Mouse (Mus musculus): Measurements from ENCODE around the gene Alk. TPM values are rescaled to one million over a fixed set of nuclear protein-coding genes. Genes with fewer than 3 reads are reported as not detected.

Alk gene
- polyA plus RNA-seq, 1 experiment from 2014 or later: 0.60 TPM

- H3K9ac ChIP-seq: no peak overlapping the region
- H3K4me2 ChIP-seq (replicated peaks): no peak overlapping the region
- no peak overlapping the region for H3K4me3 ChIP-seq
- no peak overlapping the region for H3K27ac ChIP-seq
- no peaks in the 10 kb centered on the region for H3K9me3 ChIP-seq
- no peaks in the 10 kb centered on the region for H3K4me1 ChIP-seq
- no peaks in the 10 kb centered on the region for H3K36me3 ChIP-seq
- 74% methylated on average over 10 of the region's 10 CpGs for WGBS
- no peak for ATAC-seq (ENCODE audit: low FRiP score, low read depth)
- H3K27me3 ChIP-seq: no peaks in the 10 kb centered on the region
Measured at GRCm38 (mm10) chr17:72021733-72022669, 582.4 kb downstream of the Alk start.

DNA sequence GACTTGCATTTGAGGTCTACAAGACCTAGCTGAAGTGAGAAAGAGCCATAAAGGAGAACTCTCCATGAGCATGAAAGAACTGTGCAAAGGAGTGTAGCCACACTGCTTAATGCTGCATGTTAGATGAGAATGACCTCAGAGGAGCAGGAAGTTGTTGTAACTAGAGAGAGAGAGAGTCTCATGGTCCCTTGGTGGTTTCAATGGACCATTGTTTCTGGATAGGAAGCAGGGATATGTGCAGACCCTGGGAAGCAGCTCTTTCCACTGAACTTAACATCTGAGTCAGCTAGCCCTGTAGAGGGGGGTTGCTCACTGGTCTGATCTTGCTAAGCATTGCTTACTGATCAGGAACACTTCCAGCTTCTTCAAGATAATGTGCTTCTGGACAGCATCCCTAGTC is 587.1 kb downstream of the Alk start:
- no peak overlapping the region for H3K4me2 ChIP-seq (replicated peaks)
- ATAC-seq (ENCODE audit: low FRiP score, low read depth): no peak
- no peaks in the 10 kb centered on the region for H3K4me1 ChIP-seq
- H3K4me3 ChIP-seq: no peak overlapping the region
- H3K27me3 ChIP-seq: no peaks in the 10 kb centered on the region
- no peaks in the 10 kb centered on the region for H3K36me3 ChIP-seq
- no peak overlapping the region for H3K9ac ChIP-seq
- H3K27ac ChIP-seq: no peak overlapping the region
- no peaks in the 10 kb centered on the region for H3K9me3 ChIP-seq

GRCm38 (mm10) chr17:72015253-72015652 is 589.2 kb downstream of the Alk start:
- Histone ChIP-seq H3K27ac (no peak overlapping the region), H3K4me3 (no peak overlapping the region), H3K36me3 (no peaks in the 10 kb centered on the region), H3K4me1 (no peaks in the 10 kb centered on the region), H3K9ac (no peak overlapping the region), H3K9me3 (no peaks in the 10 kb centered on the region), H3K27me3 (no peaks in the 10 kb centered on the region), H3K4me2 (replicated peaks) (no peak overlapping the region)
- WGBS: 70% methylated on average over 3 of the region's 3 CpGs
- no peak for ATAC-seq (ENCODE audit: low FRiP score, low read depth)

DNA sequence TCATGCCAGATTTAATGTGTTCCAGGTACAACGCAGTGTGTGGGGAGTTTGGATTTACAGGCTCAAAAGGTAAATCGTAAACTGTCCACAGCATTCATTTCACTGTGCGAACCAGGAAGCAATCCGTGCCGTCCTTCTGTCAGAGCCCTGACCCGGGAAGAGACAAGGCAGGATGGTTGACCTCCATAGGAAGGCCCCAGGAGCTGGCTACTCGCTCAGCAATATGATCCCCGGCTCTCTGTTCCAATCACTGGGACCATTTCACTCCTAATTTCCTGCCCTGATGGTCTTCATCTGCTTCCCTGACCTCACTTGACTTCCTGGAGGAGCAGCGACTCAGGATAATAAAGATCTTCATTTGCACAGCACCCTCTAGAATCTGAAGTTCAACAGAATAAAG is 591.7 kb downstream of the Alk start:
- H3K4me3 ChIP-seq: no peak overlapping the region
- no peaks in the 10 kb centered on the region for H3K9me3 ChIP-seq
- H3K9ac ChIP-seq: no peak overlapping the region
- ATAC-seq (ENCODE audit: low FRiP score, low read depth): no peak
- no peaks in the 10 kb centered on the region for H3K36me3 ChIP-seq
- H3K27ac ChIP-seq: no peak overlapping the region
- H3K4me2 ChIP-seq (replicated peaks): no peak overlapping the region
- H3K4me1 ChIP-seq: no peaks in the 10 kb centered on the region
- H3K27me3 ChIP-seq: no peaks in the 10 kb centered on the region
- 51% methylated on average over 9 of the region's 9 CpGs for WGBS

GRCm38 (mm10) chr17:72009836-72010235 is 594.6 kb downstream of the Alk start:
- no peak for ATAC-seq (ENCODE audit: low FRiP score, low read depth)

DNA sequence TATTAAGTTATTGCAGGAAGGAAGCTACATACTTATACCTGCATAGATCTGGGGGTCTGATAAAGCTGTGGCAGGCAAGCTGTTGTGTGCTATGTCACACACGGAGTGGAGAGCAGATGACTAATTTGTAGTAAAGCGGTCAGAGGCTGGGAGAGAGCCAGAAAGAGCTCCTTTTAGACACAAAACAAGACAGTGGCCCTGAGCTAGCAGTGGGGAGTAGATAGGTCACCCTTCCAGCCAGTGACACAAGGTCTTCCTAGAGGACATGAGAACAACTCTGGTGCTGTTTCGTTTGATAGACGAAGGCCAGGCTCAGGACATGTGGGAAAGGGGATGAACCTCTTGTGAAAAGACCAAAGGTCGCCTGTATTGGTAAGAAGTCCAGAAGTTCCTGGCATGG is 596.0 kb downstream of the Alk start:
- Histone ChIP-seq H3K4me3 (no peak overlapping the region), H3K27ac (no peak overlapping the region), H3K9me3 (no peaks in the 10 kb centered on the region), H3K4me1 (no peaks in the 10 kb centered on the region), H3K36me3 (no peaks in the 10 kb centered on the region), H3K27me3 (no peaks in the 10 kb centered on the region), H3K4me2 (replicated peaks) (no peak overlapping the region), H3K9ac (no peak overlapping the region)
- no peak for ATAC-seq (ENCODE audit: low FRiP score, low read depth)
- 76% methylated on average over 5 of the region's 5 CpGs for WGBS

More at GRCm38 (mm10) chr17:72009836-72010235, 594.6 kb downstream of the Alk start:
- no peak overlapping the region for H3K4me3 ChIP-seq
- no peak overlapping the region for H3K4me2 ChIP-seq (replicated peaks)
- WGBS: 92% methylated on average over 2 of the region's 2 CpGs
- no peaks in the 10 kb centered on the region for H3K27me3 ChIP-seq
- no peaks in the 10 kb centered on the region for H3K9me3 ChIP-seq
- H3K27ac ChIP-seq: no peak overlapping the region
- H3K4me1 ChIP-seq: no peaks in the 10 kb centered on the region
- H3K36me3 ChIP-seq: no peaks in the 10 kb centered on the region
- no peak overlapping the region for H3K9ac ChIP-seq

- no peak for ATAC-seq (ENCODE audit: low FRiP score, low read depth)
- 68% methylated on average over 6 of the region's 6 CpGs for WGBS
- H3K9ac ChIP-seq: no peak overlapping the region
- no peak overlapping the region for H3K4me3 ChIP-seq
- H3K4me2 ChIP-seq (replicated peaks): no peak overlapping the region
- H3K27me3 ChIP-seq: no peaks in the 10 kb centered on the region
- no peaks in the 10 kb centered on the region for H3K36me3 ChIP-seq
- H3K9me3 ChIP-seq: no peaks in the 10 kb centered on the region
- no peak overlapping the region for H3K27ac ChIP-seq
- peaks cover 6% of the 10 kb centered on the region; the same call in 1 of the 2 replicates for H3K4me1 ChIP-seq
Measured at GRCm38 (mm10) chr17:72005365-72005764, 599.1 kb downstream of the Alk start.

DNA sequence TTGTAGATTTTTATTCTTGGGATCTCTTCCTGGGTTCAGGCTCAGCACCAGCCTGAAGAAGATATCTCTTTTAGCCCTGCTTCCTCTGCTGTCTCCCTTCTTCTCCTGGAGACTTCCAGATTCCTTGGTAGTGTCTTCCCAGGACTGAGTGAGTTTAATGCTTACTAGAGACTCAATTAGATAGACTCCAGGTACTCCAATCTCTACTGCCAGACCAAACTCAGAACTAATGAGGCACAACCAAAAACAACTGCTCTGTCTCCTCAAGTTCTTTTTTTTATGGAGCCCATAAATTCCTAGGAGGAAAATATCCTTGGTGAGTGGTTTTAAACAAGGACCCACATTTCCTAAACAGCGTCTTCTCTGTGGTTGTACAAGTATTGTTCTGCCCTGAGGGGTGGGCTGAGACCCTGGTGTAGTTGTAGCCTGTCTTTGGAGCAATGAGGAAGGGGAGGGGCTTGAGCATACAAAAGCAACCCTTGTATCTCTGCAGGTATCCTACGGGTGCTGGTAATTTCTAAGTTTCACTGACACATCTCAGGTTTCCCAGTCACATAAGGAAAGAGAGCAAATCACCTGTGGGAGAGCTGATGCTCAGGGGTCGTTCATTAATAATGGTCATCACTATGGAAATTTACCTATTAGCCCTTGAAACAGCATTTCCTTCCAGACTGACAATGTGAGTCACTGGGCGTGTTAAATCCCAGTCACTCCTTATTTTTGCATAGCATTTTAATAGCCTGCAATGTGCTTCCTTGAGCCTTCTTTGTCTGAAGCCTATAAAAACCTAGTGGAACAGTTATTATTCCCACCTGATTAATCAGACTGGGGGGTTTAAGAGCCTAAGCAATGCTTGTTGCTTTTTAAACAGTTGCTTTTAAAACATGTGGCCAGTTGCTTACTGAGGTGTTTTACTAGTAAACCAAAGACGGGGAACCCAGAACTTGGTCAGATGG is 604.6 kb downstream of the Alk start:
- H3K4me2 ChIP-seq (replicated peaks): no peak overlapping the region
- peaks cover 34% of the 10 kb centered on the region for H3K4me1 ChIP-seq
- no peak overlapping the region for H3K9ac ChIP-seq
- no peaks in the 10 kb centered on the region for H3K36me3 ChIP-seq
- no peak overlapping the region for H3K27ac ChIP-seq
- H3K4me3 ChIP-seq: no peak overlapping the region
- ATAC-seq (ENCODE audit: low FRiP score, low read depth): peak; percentile 54; the same call in 1 of the 2 replicates
- no peaks in the 10 kb centered on the region for H3K9me3 ChIP-seq
- 25% methylated on average over 5 of the region's 5 CpGs for WGBS
- H3K27me3 ChIP-seq: no peaks in the 10 kb centered on the region

DNA sequence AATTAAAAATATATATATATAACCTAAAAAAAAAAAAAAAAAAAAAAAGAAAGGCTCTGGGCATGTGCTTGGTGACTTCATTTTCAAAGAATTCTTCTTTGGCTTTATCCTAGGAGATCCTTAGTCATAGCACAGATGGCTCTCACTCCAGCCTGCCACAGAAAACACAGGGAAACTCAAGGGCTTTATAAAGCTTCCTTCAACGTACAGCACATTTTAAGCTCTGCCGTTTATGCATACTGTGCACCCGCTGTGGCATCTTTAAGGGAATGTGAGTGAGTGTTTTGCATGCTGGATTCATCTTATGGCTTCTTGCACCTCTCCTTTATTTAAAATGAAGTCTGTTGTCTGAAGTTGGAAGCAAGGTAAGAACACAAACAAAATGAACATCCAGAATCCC is 606.7 kb downstream of the Alk start:
- H3K4me1 ChIP-seq: peaks cover 34% of the 10 kb centered on the region
- no peak overlapping the region for H3K9ac ChIP-seq
- WGBS: 29% methylated on average over 3 of the region's 3 CpGs
- no peak overlapping the region for H3K4me2 ChIP-seq (replicated peaks)
- H3K27me3 ChIP-seq: no peaks in the 10 kb centered on the region
- no peaks in the 10 kb centered on the region for H3K36me3 ChIP-seq
- no peaks in the 10 kb centered on the region for H3K9me3 ChIP-seq
- H3K27ac ChIP-seq: no peak overlapping the region
- no peak overlapping the region for H3K4me3 ChIP-seq
- ATAC-seq (ENCODE audit: low FRiP score, low read depth): peak; percentile 52; the same call in 1 of the 2 replicates

GRCm38 (mm10) chr17:71995539-71995938 is 608.9 kb downstream of the Alk start:
- Histone ChIP-seq H3K9me3 (no peaks in the 10 kb centered on the region), H3K9ac (no peak overlapping the region), H3K36me3 (no peaks in the 10 kb centered on the region), H3K27ac (no peak overlapping the region), H3K27me3 (no peaks in the 10 kb centered on the region), H3K4me1 (peaks cover 29% of the 10 kb centered on the region), H3K4me2 (replicated peaks) (no peak overlapping the region), H3K4me3 (no peak overlapping the region)
- ATAC-seq (ENCODE audit: low FRiP score, low read depth): no peak
- 87% methylated on average over 3 of the region's 3 CpGs for WGBS

- ATAC-seq (ENCODE audit: low FRiP score, low read depth): no peak
Measured at GRCm38 (mm10) chr17:71994144-71994543, 610.3 kb downstream of the Alk start.

GRCm38 (mm10) chr17:71993011-71993410 is 611.4 kb downstream of the Alk start:
- no peak for ATAC-seq (ENCODE audit: low FRiP score, low read depth)
- WGBS: 95% methylated on average over 2 of the region's 2 CpGs
- H3K36me3 ChIP-seq: no peaks in the 10 kb centered on the region
- H3K4me3 ChIP-seq: no peak overlapping the region
- no peaks in the 10 kb centered on the region for H3K27me3 ChIP-seq
- peaks cover 9% of the 10 kb centered on the region; the same call in 1 of the 2 replicates for H3K4me1 ChIP-seq
- no peaks in the 10 kb centered on the region for H3K9me3 ChIP-seq
- H3K4me2 ChIP-seq (replicated peaks): no peak overlapping the region
- H3K27ac ChIP-seq: no peak overlapping the region
- H3K9ac ChIP-seq: no peak overlapping the region

More at GRCm38 (mm10) chr17:71994144-71994543, 610.3 kb downstream of the Alk start:
- no peak overlapping the region for H3K9ac ChIP-seq
- H3K4me1 ChIP-seq: peaks cover 17% of the 10 kb centered on the region
- no peaks in the 10 kb centered on the region for H3K27me3 ChIP-seq
- H3K4me2 ChIP-seq (replicated peaks): no peak overlapping the region
- no peaks in the 10 kb centered on the region for H3K9me3 ChIP-seq
- no peak overlapping the region for H3K27ac ChIP-seq
- WGBS: 68% methylated on average over 1 of the region's 1 CpGs
- no peaks in the 10 kb centered on the region for H3K36me3 ChIP-seq
- H3K4me3 ChIP-seq: no peak overlapping the region

Measured in limb, embryonic 13.5 days (tissue).